Mouse (Mus musculus): ENCODE results near the gene Auts2. TPM values are rescaled to one million over a fixed set of nuclear protein-coding genes. Genes with fewer than 3 reads are reported as not detected.

Gene Auts2
- total RNA-seq, 4 experiments from 2014 or later, result 86.9 to 97.6 (median 89.2) TPM

DNA sequence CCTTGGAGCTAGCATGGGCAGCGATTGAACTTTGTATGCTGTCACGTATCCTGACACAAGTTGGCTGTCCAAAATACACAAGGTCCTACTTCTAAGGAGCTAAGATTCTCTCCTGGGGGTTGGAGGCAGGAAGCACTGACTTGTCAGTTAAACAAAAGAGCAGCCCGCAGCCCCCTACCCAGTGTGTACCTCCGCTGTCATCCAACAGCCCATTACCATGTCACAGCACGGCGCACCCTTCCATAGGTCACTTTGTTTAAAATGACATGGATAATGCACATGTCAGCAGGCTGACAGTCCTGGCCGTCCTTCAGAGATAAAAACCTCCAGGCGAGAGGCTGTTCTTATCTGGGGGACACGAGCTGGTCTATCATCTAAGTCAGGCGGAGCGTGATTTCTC is 773.9 kb downstream of the Auts2 start:
- no peak for DNase-seq (ENCODE audit: low spot score in 2 of 2)

DNA sequence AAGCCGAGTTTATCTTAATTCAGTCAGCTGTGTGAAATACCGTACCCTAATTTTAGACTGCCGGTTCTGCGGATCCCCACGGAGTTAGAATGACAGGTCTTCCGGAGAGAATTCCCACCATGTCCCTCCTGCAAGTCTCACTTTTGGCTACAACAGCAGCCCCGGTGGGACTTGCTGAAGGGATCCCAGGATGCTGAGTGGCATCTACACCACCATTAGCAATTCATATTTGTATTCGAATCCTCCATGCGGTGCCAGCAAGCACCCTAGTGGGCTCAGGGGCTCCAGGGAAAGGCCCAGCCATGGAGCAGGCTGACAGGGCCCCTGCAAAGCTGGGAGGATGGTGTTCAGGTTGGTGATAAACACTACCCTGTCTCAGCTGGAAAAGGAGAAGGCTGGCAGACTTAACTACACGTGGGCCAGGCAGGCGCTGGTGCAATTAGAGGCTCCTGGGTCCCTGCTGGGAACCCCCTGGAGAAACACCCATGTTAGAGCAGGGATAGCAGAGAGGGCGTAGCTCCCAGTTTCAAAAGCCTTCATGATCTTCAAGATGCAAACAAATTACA is 775.4 kb downstream of the Auts2 start:
- DNase-seq (ENCODE audit: low spot score in 2 of 2), result peak in 1 of 2 experiments; percentile 34

DNA sequence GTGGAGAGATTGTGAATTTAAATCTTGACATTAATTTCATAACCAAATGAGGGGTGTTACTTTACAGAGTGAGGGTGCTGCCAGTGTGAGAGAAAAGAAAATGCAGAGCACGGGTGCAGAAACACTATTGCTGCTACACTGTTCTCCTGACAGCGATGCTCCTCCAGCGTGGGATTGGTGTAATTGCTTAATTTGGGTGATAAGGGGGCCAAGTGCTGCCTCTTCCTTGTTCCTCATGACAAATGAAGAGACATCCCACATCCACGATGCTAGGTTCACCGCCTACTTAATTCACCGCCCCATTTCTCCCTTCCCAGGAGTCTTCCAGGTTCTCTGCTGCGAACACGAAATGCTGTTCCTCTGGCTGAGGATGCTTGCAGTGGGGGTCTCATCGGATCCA is 776.0 kb downstream of the Auts2 start:
- DNase-seq (ENCODE audit: low spot score in 2 of 2), result peak; percentile 41 to 84

DNA sequence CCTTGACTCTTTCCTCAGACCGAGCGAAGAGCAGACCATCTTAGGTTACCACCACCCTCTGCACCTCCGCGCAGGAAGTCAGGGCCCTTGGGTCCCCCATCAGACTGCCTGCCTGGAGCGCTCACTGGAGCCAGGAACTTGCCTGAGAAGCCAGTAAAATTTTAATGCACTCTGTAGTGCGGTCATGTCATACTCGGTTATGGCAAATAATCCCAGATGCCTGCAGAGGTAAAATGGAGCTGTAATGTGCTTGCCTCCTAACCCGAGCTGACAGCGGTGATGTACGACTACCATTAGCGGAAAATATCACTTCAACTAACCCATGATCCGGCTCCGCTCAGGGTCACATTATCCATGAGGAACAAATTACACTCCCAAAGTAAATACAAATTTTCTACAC is 783.7 kb downstream of the Auts2 start:
- DNase-seq (ENCODE audit: low spot score in 2 of 2), result no peak

DNA sequence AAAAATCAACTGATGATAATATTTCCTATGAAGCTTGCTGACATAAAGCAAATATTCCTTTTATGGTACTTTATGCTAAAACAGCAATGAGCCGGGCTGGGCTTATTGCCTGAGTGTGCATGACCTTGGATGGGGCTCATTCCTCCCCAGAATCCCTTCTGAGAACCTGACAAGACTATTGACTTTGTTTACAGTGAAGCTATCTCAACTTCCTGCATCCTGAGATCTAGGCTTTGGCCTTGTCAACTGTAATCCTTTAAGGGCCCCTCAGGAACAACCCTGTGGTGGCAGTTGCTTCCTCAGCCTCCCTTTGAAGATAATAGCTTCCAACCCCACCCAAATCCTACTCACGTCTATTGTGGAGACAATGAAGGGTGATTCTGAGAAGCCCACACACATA is 792.8 kb downstream of the Auts2 start:
- no peak for DNase-seq (ENCODE audit: low spot score in 2 of 2)

DNA sequence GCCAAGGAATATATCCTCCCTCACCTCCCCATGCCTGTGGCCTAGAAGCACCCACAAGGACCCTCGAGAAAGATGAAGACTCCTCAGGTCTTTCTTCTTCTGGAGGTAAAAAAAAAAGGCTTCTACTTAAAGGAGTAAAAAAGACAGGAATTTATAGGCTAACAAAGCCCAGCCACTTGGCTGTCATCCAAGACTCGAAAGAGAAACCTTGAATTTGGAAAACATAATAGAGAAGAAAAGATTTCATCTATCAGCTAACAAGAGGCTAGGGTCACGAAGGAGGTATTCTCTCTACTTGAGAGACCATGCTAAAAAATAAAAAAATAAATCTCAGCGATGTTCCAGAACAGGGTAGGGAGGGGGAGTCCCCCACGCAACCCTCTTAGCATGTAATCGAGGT is 793.9 kb downstream of the Auts2 start:
- no peak for DNase-seq (ENCODE audit: low spot score in 2 of 2)

DNA sequence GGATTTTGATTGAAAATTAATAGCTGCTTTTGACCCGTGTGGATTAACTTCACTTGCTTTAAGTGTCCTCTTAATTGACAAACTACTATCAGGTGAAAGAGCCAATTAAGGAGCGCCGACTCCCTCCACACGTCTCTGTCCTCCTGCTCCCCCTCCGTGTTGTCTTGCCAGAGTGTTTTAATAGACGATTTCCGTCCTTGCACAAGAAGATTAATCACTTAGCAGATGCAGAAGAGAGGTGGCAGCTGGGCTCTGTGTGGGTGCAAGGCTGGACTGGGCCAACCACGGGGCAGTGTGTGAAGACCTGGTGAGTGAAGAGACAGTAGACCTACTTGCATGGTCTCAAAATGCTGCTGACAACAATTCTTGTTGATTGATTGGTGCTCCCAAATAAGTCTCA is 800.1 kb downstream of the Auts2 start:
- DNase-seq (ENCODE audit: low spot score in 2 of 2), result no peak

DNA sequence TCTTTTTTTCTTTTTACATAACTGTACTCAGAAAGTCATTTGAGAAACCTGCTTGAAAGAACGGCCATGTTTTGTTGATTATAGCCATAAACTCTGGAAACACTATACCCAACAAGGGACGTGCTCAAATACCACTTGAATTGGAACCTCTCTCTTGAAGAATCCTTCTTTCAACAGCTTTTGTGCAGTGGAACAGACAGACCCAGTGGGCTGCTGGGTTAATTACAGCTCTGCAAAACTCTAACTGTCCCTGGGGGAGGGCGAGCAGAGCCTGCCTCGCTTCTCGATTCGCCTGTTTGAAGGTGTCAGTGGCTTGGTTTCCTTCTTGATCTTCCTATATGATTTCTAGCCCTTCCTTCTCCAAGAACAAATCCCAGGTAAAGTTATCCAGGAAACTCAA is 805.7 kb downstream of the Auts2 start:
- no peak for DNase-seq (ENCODE audit: low spot score in 2 of 2)

DNA sequence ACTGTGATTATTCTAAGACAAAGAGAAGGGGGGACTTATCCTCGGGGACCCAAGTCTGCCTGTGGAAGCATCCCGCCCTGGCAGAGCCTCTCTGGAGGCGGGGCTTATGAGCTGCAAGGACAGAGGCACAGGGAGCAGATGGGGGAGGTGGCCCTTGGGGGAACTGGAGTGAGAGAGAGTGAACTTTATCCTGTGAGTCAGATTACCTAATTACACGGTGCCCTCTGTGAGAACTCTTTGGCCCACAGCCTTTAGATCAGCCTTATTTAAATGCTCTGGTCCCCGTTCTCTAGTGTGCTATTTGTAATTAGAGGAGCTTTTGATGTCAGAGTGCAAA is 809.9 kb downstream of the Auts2 start:
- no peak for DNase-seq (ENCODE audit: low spot score in 2 of 2)

DNA sequence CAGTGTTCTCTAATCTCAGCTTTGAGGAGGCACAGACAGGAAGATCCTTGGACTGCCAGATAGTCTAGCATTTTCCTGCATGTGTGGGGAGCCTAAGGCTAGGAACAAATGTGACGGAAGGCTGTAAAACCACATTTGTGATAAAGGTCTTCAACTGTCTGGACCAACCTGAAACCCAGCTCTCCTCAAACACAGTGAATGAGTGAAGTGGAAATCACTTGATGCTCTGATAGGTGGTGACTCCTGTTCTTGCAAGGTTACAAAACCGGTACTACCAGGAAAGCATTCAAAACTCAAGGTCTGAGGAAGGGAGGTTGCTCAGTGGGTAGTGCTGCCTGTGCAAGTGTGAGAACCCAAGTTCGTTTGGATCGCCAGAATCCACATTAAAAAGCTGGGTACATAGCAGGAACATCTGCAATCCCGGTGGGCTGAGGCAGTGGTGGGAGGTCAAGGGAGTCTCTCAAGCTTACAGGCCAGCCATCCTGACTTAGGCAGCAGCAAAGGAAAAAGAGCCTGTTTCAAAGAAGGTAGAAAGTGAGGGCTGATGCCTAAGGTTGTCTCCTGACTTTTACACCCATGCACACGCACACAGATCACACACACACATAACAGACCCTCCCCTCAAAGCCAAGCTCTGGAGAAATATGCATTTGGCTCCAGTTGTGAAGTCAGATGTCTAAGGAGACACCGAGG is 810.4 kb downstream of the Auts2 start:
- DNase-seq (ENCODE audit: low spot score in 2 of 2), result no peak

DNA sequence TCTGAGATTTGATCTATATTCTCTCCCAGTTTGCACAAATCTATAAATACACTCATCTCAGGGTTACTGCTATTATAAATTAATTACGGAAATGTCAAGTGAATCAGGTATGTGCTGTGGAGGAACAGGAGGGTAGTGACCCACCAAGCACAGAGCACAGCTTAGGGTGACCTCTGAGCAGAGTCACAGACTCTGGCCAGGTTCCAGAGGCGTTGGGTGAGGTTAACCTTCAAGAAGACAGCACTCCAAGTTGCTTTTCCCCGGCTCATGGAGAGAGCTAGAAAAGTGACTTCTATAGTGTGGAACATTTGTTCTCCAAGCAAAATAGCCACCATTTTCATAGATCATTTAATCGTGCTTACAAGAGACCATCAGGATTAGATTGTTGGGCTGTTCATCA is 813.7 kb downstream of the Auts2 start:
- DNase-seq (ENCODE audit: low spot score in 2 of 2), result no peak

DNA sequence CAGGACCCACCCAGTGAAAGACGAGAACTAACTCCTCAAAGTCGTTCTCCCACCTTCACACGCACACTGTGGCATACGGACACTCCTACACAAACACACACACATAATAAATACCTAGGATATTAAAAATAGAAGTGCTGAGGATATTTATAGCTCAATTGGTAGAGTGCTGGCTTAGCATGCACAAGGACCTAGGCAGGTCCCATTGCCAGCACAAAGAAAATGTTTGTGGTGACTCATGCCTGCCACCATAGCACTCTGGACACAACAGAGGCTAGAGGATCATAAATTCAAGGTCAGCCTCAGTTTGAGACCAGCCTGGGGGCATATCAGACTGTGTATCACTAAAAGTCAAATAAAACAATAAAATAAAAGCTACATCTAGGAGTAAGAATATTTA is 815.2 kb downstream of the Auts2 start:
- DNase-seq (ENCODE audit: low spot score in 2 of 2), result no peak

DNA sequence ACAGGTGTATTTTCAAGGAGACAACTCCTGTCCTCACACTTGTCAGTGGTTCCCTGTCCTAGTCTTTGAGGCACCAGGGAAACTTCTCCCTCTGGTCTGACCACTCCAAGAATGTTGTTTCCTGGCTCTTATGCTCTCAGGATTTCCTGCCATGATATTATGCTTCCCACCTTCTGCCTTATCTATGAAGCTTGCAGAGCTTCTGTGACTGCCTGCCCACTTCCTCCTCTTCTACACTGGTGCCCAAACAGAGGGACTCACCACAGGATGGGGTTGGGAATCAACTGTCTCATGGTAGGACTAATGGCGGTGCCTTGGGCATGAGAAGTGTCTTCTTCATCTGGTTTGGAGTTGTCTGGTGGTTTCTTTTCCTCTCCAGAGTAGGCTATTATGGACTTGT is 818.6 kb downstream of the Auts2 start:
- no peak for DNase-seq (ENCODE audit: low spot score in 2 of 2)

DNA sequence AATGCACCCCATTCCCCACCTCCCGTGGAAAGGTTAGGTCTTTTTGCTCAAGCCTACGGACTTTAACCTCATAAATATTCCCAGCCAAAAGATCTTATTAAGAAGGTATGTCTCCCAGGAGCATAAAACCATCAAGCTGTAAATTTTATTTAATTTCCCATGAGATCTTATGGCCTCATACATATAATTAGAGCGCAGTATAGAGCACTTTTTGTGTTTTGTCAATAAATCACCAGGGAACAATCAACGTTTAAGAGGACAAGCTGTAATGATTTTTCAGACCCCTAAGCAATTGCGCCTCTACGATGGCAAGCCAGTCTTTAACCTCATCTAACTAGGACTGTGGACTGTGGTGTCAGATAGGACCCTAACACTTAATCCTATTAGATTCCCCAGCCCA is 820.4 kb downstream of the Auts2 start:
- DNase-seq (ENCODE audit: low spot score in 2 of 2), result no peak

DNA sequence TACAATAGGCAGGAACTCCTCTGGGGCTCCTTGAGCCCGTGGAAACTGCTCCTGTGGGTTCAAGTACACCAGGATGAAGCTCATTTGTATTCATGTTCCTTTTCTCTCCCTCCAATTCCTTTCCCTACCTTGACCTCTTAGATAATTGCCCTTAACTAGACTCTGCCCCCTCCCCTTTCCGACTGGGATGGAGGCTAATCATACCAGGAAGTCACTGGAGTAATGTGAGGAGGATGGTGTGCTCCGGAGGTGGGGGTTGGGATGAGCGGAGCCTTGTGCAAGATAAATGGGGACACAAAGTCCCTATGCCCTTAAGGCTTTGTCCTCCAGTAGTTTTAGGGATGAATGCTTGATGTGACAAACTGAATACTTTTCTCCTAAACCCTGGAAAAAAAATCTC is 820.8 kb downstream of the Auts2 start:
- no peak for DNase-seq (ENCODE audit: low spot score in 2 of 2)

DNA sequence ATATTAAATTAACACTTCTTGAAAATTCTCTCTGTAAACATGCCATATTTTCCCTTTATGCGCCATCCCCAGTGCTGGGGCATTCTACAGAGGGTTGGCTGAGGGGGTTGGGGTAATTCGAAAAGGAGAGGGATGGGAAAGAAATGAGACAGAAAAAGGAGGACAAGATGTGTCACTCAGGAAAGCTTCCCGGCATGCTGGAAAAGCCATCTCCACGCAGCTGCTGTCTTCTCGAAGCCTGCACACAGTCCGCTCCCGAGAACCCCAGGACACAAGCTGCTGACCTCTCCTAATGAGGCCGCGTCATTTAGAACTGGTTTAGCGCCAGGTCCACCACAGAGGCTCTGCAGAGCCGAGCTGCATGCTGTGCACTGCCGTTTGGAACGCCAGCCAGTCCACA is 825.1 kb downstream of the Auts2 start:
- no peak for DNase-seq (ENCODE audit: low spot score in 2 of 2)

DNA sequence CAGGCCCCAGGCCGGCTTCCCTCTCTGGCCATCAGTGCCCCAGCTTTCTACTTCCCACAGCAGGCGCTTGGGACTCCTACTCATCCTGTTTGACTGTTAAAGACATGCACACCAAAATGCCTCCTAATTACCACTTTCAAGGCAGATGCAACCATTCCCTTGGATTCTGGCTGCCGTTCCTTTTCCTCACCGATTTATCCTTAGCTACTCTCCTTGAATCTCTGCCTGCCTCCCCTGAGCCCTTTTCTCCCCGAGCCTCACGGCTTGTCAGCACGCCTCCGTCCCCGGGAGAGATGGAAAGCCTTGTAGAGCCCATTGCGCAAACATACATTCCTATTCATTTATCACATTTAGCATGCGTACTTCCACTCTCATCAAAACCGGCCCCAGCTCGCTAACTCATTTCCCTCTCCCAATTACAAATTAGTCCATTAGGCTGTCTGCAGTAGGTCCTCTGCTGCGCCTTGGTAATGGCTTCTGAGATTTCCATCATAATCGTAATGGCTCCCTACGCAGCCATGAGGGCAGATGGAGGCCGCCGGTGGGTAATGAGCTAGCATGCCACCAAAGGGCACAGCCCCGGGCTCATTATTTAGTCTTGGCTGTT is 825.7 kb downstream of the Auts2 start:
- DNase-seq (ENCODE audit: low spot score in 2 of 2), result peak in 1 of 2 experiments; percentile 6

DNA sequence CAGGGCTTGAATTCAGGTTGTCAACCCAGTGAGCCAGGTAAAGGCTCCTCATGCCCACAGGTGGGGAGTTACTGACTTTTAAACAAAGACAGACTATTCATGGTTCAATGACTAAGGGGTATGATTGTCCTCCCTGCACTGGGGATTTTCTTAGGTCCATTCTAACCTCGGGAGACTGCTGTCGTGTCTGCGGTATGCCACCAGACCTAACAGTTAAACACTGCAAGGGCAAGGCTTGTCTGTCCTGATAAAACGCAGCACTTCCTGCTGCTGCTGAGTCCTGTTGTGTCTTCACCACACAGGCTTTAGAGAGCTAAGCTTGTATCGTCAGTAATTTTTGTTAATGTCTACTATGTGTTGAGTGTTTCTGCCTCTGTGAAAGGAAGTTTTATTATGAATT is 828.2 kb downstream of the Auts2 start:
- DNase-seq (ENCODE audit: low spot score in 2 of 2), result no peak

DNA sequence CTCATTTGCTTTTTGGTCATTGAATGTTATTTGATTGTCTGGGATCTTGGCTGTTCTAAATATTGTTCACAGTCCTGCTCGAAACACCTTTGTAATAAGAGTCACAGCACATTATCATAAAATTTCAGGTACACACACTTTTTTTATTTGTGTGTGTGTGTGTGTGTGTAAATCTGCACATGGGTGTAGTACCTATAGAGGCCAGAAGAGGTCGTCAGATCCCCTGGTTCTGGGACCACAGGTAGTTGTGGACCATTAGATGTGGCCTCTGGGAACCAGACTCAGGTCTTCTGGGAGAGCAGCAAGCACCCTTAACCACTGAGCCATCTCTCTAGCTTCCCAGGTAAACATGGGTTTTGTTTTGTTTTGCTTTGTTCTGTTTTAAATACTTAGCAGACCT is 830.7 kb downstream of the Auts2 start:
- DNase-seq (ENCODE audit: low spot score in 2 of 2), result no peak

DNA sequence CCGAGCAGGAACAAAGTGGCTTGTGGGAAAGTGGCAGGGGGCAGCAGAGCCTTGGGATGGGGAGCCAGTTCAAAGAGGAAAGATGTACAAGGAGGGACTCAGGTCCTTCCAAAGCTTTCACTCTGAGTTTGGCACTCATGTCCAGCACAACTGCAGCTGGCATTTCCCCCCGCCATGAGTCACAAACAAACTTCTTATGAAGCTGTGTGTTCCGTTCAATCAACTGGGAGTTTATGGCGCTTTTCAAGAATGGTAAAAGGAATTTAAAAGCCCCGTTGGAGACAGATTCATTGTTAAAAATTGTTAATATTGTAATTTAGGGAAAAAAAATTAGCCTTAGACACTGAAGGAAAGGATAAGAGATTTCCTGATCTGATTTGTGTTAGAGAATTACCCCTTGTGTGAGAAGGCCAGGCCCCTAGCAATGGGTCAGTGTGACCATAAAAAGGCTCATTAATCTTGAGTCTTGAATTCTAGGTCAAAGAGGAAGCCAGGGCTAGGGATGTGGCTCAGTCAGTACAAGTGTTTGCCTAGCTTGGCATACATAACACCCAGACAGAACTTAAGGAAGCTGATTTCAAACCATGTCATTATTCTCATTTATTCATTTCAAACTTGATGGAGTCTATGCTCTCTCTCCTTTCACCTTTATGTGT is 831.5 kb downstream of the Auts2 start:
- DNase-seq (ENCODE audit: low spot score in 2 of 2), result no peak

DNA sequence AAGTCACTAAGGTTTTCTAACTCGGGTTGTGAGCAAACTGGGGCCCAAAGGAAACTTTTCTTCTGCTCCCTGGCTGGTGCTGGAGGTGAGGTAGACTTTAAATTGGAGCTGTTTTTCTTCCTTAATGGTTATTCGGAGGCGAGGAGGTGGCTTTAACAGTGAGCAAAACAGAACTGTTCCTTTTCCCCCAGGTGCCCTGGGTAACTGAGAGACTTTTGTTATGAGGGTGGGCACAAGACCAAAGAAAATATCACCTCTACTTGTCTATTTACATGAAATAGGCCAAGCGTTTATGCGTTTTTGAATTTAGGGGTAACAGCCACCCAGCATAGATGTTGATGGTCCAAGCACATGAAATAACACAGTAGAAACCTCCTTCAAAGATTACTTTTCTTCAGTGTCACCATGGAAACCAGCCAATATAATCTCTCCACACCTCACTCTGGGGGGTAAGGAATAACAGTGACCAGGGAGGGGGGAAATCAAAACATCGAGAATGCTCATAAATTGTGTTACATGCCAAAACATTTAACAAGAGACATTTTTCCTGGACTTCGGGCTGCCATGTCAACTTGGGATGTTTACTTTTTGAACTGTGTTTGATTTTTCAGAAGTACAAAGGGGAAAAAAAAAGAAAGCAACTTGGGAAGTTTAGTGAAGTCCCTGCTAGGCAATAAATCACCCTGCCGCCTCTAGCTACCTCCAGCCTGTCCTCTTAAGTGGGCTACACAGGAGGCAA is 832.2 kb downstream of the Auts2 start:
- no peak for DNase-seq (ENCODE audit: low spot score in 2 of 2)

DNA sequence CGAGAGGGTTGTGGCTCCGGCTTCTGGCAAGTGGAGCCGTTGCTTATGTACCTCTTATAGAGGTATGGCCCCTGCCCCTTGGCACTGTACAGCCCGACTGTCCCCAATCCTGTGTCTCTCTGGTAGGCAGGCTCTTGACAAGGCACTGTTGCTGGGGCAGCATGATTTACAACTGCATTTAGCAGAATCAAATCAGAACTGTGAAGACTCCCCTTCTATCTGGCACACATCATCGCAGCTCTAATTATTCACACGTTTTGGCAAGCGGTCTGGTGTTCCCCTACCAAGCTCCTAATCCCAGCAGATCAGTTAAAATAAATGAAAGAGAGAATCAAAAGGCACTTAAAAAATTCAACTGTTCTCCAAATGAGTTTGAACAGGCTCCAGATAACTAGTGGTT is 835.7 kb downstream of the Auts2 start:
- DNase-seq (ENCODE audit: low spot score in 2 of 2), result peak in 1 of 2 experiments; percentile 34

Measured in left cerebral cortex, adult 8-10 months (tissue).